Mouse (Mus musculus): Measurements from ENCODE around the gene Stpg3.

- TF ChIP-seq KAT2A (IDR thresholded peaks at IDR 0.05; ENCODE audit: insufficient replicate concordance, low read length) (no peak), EP300 (IDR thresholded peaks at IDR 0.05; ENCODE audit: low read length) (no peak), POLR2A (IDR thresholded peaks at IDR 0.05; ENCODE audit: low read depth, low read length) (no peak), BHLHE40 (IDR thresholded peaks at IDR 0.05; ENCODE audit: low read depth, low read length) (peak; percentile 71)
These were observed 34.7 kb downstream of the Stpg3 start for GRCm38 (mm10) chr2:25179566-25180217.
